Mouse (Mus musculus): Measurements from ENCODE around the gene Cntnap5c. TPM values are rescaled to one million over a fixed set of nuclear protein-coding genes. Genes with fewer than 3 reads are reported as not detected.
"Not testable (repeated sequence)": the region's sequence is repeated elsewhere in the genome, so short reads cannot be mapped to it uniquely, and the experiment has no call there.

The Cntnap5c gene
- total and polyA plus RNA-seq, 3 experiments: not detected

- Histone ChIP-seq H3K27ac (ENCODE audit: insufficient read depth, low read depth) (no peak overlapping the region), H3K27me3 (replicated peaks) (no peaks in the 10 kb centered on the region), H3K36me3 (replicated peaks in 1 of 2; ENCODE audit: control insufficient read depth in 1 of 2, insufficient read depth in 1 of 2, low read length in 1 of 2) (no peaks in the 10 kb centered on the region), H3K9ac (ENCODE audit: insufficient read depth, low read depth) (no peak overlapping the region), H3K4me3 (replicated peaks in 1 of 3; ENCODE audit: low read depth in 2 of 3, low read length in 2 of 3, poor library complexity in 1 of 3) (no peak overlapping the region), H3K79me2 (replicated peaks; ENCODE audit: control insufficient read depth, extremely low read depth, insufficient read depth, poor library complexity, severe bottlenecking) (no peaks in the 10 kb centered on the region), H3K4me1 (ENCODE audit: control insufficient read depth in 1 of 2, insufficient read depth in 2 of 2) (peaks cover 0 to 4% of the 10 kb centered on the region in 2 experiments; a peak in 1 of 4 replicates), H3K4me2 (ENCODE audit: insufficient read depth, low read depth, poor library complexity, severe bottlenecking) (no peak overlapping the region), H3K9me3 (replicated peaks; ENCODE audit: low read length) (no peaks in the 10 kb centered on the region)
- TF ChIP-seq CHD2 (IDR thresholded peaks at IDR 0.05; ENCODE audit: low read length): no peak
- no peak for TF ChIP-seq CTCF (conservative IDR thresholded peaks at IDR 0.05 in 1 of 2, IDR thresholded peaks at IDR 0.05 in 1 of 2; ENCODE audit: low read depth in 2 of 2, low read length in 2 of 2)
- no peak for TF ChIP-seq GABPA (IDR thresholded peaks at IDR 0.05; ENCODE audit: insufficient replicate concordance, low read depth, low read length)
- TF ChIP-seq E2F4 (IDR thresholded peaks at IDR 0.05; ENCODE audit: insufficient replicate concordance, low read depth, low read length): no peak
- no peak for TF ChIP-seq POLR2A (IDR thresholded peaks at IDR 0.05; ENCODE audit: low read depth, low read length)
- no peak for TF ChIP-seq JUND (conservative IDR thresholded peaks at IDR 0.05; ENCODE audit: low read depth, low read length)
- no peak for TF ChIP-seq MEF2A (IDR thresholded peaks at IDR 0.05; ENCODE audit: borderline replicate concordance, low read depth, low read length)
- no peak for TF ChIP-seq NELFE (IDR thresholded peaks at IDR 0.05; ENCODE audit: low read depth, low read length)
- no peak for TF ChIP-seq NRF1 (IDR thresholded peaks at IDR 0.05; ENCODE audit: low read depth, low read length)
- in situ Hi-C loops (cut with MboI; ENCODE audit: low pct_ligation_motif_present, low pct_unique_long_range_greater_than_20kb, low sequenced_read_pairs): no loop called here
- dilution Hi-C loops (cut with MboI; ENCODE audit: extremely low pct_ligation_motif_present, extremely low pct_unique_long_range_greater_than_20kb, low sequenced_read_pairs): no loop called here
- no peak for DNase-seq (ENCODE audit: extremely low read depth)
Measured at GRCm38 (mm10) chr17:57837090-57837971, 68.0 kb downstream of the Cntnap5c start.

DNA sequence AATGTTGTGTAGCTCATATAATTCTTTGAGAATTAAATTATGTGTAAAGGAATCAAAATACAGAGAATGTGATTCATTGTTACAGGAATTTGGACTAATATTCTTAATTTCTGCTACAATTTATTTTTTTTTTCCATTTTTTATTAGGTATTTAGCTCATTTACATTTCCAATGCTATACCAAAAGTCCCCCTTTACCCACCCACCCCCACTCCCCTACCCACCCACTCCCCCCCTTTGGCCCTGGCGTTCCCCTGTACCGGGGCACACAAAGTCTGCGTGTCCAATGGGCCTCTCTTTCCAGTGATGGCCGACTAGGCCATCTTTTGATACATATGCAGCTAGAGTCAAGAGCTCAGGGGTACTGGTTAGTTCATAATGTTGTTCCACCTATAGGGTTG lies 86.4 kb downstream of the Cntnap5c start:
- DNase-seq (ENCODE audit: extremely low read depth); H3K9ac ChIP-seq (ENCODE audit: insufficient read depth, low read depth); H3K79me2 ChIP-seq (replicated peaks; ENCODE audit: control insufficient read depth, extremely low read depth, insufficient read depth, poor library complexity, severe bottlenecking); dilution Hi-C loops (cut with MboI; ENCODE audit: extremely low pct_ligation_motif_present, extremely low pct_unique_long_range_greater_than_20kb, low sequenced_read_pairs); H3K4me1 ChIP-seq (ENCODE audit: control insufficient read depth in 1 of 2, insufficient read depth in 2 of 2); H3K4me2 ChIP-seq (ENCODE audit: insufficient read depth, low read depth, poor library complexity, severe bottlenecking); in situ Hi-C loops (cut with MboI; ENCODE audit: low pct_ligation_motif_present, low pct_unique_long_range_greater_than_20kb, low sequenced_read_pairs); H3K27me3 ChIP-seq (replicated peaks); H3K9me3 ChIP-seq (replicated peaks; ENCODE audit: low read length); H3K27ac ChIP-seq (ENCODE audit: insufficient read depth, low read depth); H3K4me3 ChIP-seq (replicated peaks in 1 of 3; ENCODE audit: low read depth in 2 of 3, low read length in 2 of 3, poor library complexity in 1 of 3); H3K36me3 ChIP-seq (replicated peaks in 1 of 2; ENCODE audit: control insufficient read depth in 1 of 2, insufficient read depth in 1 of 2, low read length in 1 of 2): not testable (repeated sequence)

DNA sequence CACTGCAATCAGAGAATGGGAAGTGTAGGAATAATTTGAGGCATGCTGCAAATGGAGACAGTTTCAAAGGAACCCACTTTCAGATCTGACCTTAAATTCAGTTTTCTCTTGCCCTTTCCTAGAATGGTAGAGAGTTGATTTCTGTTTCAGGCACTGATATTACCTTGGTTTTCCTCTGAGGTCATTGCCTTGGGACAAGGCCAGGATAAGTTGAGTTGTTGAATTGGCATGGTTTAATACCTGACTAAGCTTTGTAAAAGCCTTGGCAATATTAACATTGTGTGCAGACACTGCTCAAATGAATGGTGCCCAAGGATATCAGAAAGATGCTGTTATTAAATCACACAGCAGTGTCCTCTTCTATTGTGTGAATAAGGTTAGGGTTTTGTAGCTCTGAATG lies 96.6 kb downstream of the Cntnap5c start:
- no peak for TF ChIP-seq UBTF (IDR thresholded peaks at IDR 0.05; ENCODE audit: low read depth, low read length)
- no peak for TF ChIP-seq KAT2A (IDR thresholded peaks at IDR 0.05; ENCODE audit: insufficient replicate concordance, low read length)
- no peak for TF ChIP-seq MEF2A (IDR thresholded peaks at IDR 0.05; ENCODE audit: borderline replicate concordance, low read depth, low read length)
- no peak for TF ChIP-seq RCOR1 (conservative IDR thresholded peaks at IDR 0.05; ENCODE audit: low read depth, low read length)
- no peak for TF ChIP-seq ZMIZ1 (IDR thresholded peaks at IDR 0.05; ENCODE audit: low read depth, low read length)
- no peak for TF ChIP-seq JUND (conservative IDR thresholded peaks at IDR 0.05; ENCODE audit: low read depth, low read length)
- TF ChIP-seq HCFC1 (IDR thresholded peaks at IDR 0.05; ENCODE audit: low read depth, low read length): no peak
- TF ChIP-seq CHD1 (IDR thresholded peaks at IDR 0.05; ENCODE audit: low read depth, low read length): no peak
- TF ChIP-seq MAX (IDR thresholded peaks at IDR 0.05; ENCODE audit: low read length): no peak
- no peak for TF ChIP-seq NRF1 (IDR thresholded peaks at IDR 0.05; ENCODE audit: low read depth, low read length)
- no peak for TF ChIP-seq USF2 (conservative IDR thresholded peaks at IDR 0.05; ENCODE audit: low read depth, low read length)
- TF ChIP-seq POLR2A (IDR thresholded peaks at IDR 0.05; ENCODE audit: low read depth, low read length): no peak
- no peak for TF ChIP-seq MAFK (IDR thresholded peaks at IDR 0.05; ENCODE audit: insufficient replicate concordance, low read length)
- no peak for TF ChIP-seq E2F4 (IDR thresholded peaks at IDR 0.05; ENCODE audit: insufficient replicate concordance, low read depth, low read length)
- no peak for TF ChIP-seq ZNF384 (IDR thresholded peaks at IDR 0.05; ENCODE audit: low read depth, low read length)
- TF ChIP-seq IRF4 (IDR thresholded peaks at IDR 0.05; ENCODE audit: low read depth, low read length): no peak
- TF ChIP-seq ZC3H11A (IDR thresholded peaks at IDR 0.05; ENCODE audit: low read depth, low read length): no peak
- TF ChIP-seq PAX5 (IDR thresholded peaks at IDR 0.05; ENCODE audit: low read length): no peak
- Histone ChIP-seq H3K9me3 (replicated peaks; ENCODE audit: low read length) (no peaks in the 10 kb centered on the region), H3K4me3 (replicated peaks in 1 of 3; ENCODE audit: low read depth in 2 of 3, low read length in 2 of 3, poor library complexity in 1 of 3) (no peak overlapping the region), H3K4me2 (ENCODE audit: insufficient read depth, low read depth, poor library complexity, severe bottlenecking) (no peak overlapping the region), H3K79me2 (replicated peaks; ENCODE audit: control insufficient read depth, extremely low read depth, insufficient read depth, poor library complexity, severe bottlenecking) (no peaks in the 10 kb centered on the region), H3K27me3 (replicated peaks) (no peaks in the 10 kb centered on the region), H3K4me1 (ENCODE audit: control insufficient read depth in 1 of 2, insufficient read depth in 2 of 2) (no peaks in the 10 kb centered on the region), H3K27ac (ENCODE audit: insufficient read depth, low read depth) (no peak overlapping the region), H3K36me3 (replicated peaks in 1 of 2; ENCODE audit: control insufficient read depth in 1 of 2, insufficient read depth in 1 of 2, low read length in 1 of 2) (no peaks in the 10 kb centered on the region), H3K9ac (ENCODE audit: insufficient read depth, low read depth) (no peak overlapping the region)
- no peak for DNase-seq (ENCODE audit: extremely low read depth)
- dilution Hi-C loops (cut with MboI; ENCODE audit: extremely low pct_ligation_motif_present, extremely low pct_unique_long_range_greater_than_20kb, low sequenced_read_pairs) (no loop called here), in situ Hi-C loops (cut with MboI; ENCODE audit: low pct_ligation_motif_present, low pct_unique_long_range_greater_than_20kb, low sequenced_read_pairs) (no loop called here)

Data from CH12.LX (cell line).